In the genomic region with DNA sequence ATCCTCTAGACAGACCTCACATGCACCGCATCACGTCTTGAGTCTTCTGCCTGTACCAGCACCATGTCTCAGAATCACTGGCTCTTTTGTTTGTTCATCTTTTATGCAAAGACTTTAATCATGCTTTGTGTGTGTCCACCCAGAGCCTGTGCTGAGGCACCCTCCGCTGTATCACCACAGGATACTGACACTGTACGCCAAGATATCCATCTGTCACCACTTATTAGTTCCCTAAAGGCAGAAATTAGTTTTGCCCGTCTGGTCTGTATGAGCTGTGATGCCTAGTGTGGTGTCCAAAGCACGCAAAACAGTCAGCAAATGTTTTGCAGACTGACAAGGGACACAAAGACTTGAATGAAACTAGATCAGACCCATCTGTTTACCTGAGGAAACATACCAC, we compare ENCODE assay signal across 15 mouse cellular contexts.
A peak's percentile ranks its signal among the peaks of the same experiment; 100 is the strongest.
DNase-seq lines count a peak whose midpoint lies in the region; ATAC-seq lines count a peak whose summit lies in the region.
"Had no signal": no experiment of that assay in that cellular context is flagged by ENCODE, and none has a peak within 500 bp of the region (broad histone marks: within the 10 kb centered on the region; RNA-seq: fewer than 3 reads in every experiment).

No protein-coding gene starts in this region.

- H3K4me2 ChIP-seq in forebrain, embryonic 13.5 days: no peak overlapping the region
- no peak overlapping the region for H3K4me2 ChIP-seq in forebrain, embryonic 11.5 days (ENCODE audit: low read depth, low read length, severe bottlenecking)
- no peak overlapping the region for H3K4me2 ChIP-seq in hindbrain, embryonic 15.5 days
- H3K4me2 ChIP-seq: liver, embryonic 15.5 days had no signal

- DNase-seq in forebrain, embryonic 11.5 days (ENCODE audit: low spot score): no peak
- DNase-seq in brain, adult 2 months (ENCODE audit: low read depth, low spot score): peak; percentile 85
- peak; percentile 81 for DNase-seq in cerebellum, adult 9-11 months
- DNase-seq in layer of hippocampus, adult 9-10 months (ENCODE audit: low spot score): no peak
- no peak for DNase-seq in thymus, adult 18-20 months
- DNase-seq in spleen, postnatal 4 days (ENCODE audit: low spot score in 2 of 2): no peak
- DNase-seq: heart, postnatal 14 days; kidney, postnatal 10 days; layer of hippocampus, postnatal 36 days; thymus, postnatal 4 days had no signal

- no peaks in the 10 kb centered on the region for H3K27me3 ChIP-seq in forebrain, embryonic 13.5 days
- no peaks in the 10 kb centered on the region for H3K27me3 ChIP-seq in forebrain, embryonic 11.5 days (ENCODE audit: control insufficient read depth, insufficient read depth, low read length)
- no peaks in the 10 kb centered on the region for H3K27me3 ChIP-seq in hindbrain, embryonic 15.5 days
- H3K27me3 ChIP-seq: liver, embryonic 15.5 days; Patski had no signal

- WGBS in forebrain, embryonic 13.5 days: 52% methylated on average over 6 of the region's 6 CpGs
- 74% methylated on average over 6 of the region's 6 CpGs for WGBS in forebrain, embryonic 11.5 days
- WGBS in hindbrain, embryonic 15.5 days: 21% methylated on average over 6 of the region's 6 CpGs

- H3K4me1 ChIP-seq in forebrain, embryonic 13.5 days: peaks cover 32% of the 10 kb centered on the region
- H3K4me1 ChIP-seq in forebrain, embryonic 11.5 days (replicated peaks; ENCODE audit: control insufficient read depth, insufficient read depth, low read length): no peaks in the 10 kb centered on the region
- peaks cover 25% of the 10 kb centered on the region for H3K4me1 ChIP-seq in hindbrain, embryonic 15.5 days (replicated peaks)
- H3K4me1 ChIP-seq: liver, embryonic 15.5 days had no signal

- H3K9ac ChIP-seq in forebrain, embryonic 13.5 days: no peak overlapping the region
- no peak overlapping the region for H3K9ac ChIP-seq in forebrain, embryonic 11.5 days (ENCODE audit: low read length)
- H3K9ac ChIP-seq in hindbrain, embryonic 15.5 days: no peak overlapping the region
- H3K9ac ChIP-seq: liver, embryonic 15.5 days had no signal

- ATAC-seq in forebrain, embryonic 13.5 days: peak; percentile 75
- ATAC-seq in forebrain, embryonic 11.5 days (replicated peaks; ENCODE audit: low FRiP score): no peak
- peak; percentile 43 for ATAC-seq in hindbrain, embryonic 15.5 days (ENCODE audit: low FRiP score, low read depth)
- ATAC-seq: intestine, postnatal 0 days; Patski had no signal

- H3K9me3 ChIP-seq in forebrain, embryonic 13.5 days (replicated peaks): peaks cover 4% of the 10 kb centered on the region
- H3K9me3 ChIP-seq in forebrain, embryonic 11.5 days (ENCODE audit: control insufficient read depth, low read length): peaks cover 4% of the 10 kb centered on the region; the same call in 1 of the 2 replicates
- H3K9me3 ChIP-seq in hindbrain, embryonic 15.5 days: no peaks in the 10 kb centered on the region
- H3K9me3 ChIP-seq: liver, embryonic 15.5 days had no signal

- H3K27ac ChIP-seq in forebrain, embryonic 13.5 days: peak overlapping the region; percentile 72
- H3K27ac ChIP-seq in forebrain, embryonic 11.5 days (ENCODE audit: low read depth, low read length): no peak overlapping the region
- peak overlapping the region; percentile 26 for H3K27ac ChIP-seq in hindbrain, embryonic 15.5 days (replicated peaks)
- H3K27ac ChIP-seq: liver, embryonic 15.5 days had no signal

- no peak overlapping the region for H3K4me3 ChIP-seq in forebrain, embryonic 13.5 days
- no peak overlapping the region for H3K4me3 ChIP-seq in forebrain, embryonic 11.5 days (ENCODE audit: low read depth, low read length)
- no peak overlapping the region for H3K4me3 ChIP-seq in hindbrain, embryonic 15.5 days
- H3K4me3 ChIP-seq: liver, embryonic 15.5 days had no signal

- H3K36me3 ChIP-seq in forebrain, embryonic 13.5 days (ENCODE audit: poor library complexity, severe bottlenecking): no peaks in the 10 kb centered on the region
- no peaks in the 10 kb centered on the region for H3K36me3 ChIP-seq in forebrain, embryonic 11.5 days (ENCODE audit: control insufficient read depth, insufficient read depth, low read length)
- no peaks in the 10 kb centered on the region for H3K36me3 ChIP-seq in hindbrain, embryonic 15.5 days
- H3K36me3 ChIP-seq: liver, embryonic 15.5 days had no signal

Comparison
In these comparisons a context has a peak if more than half of its experiments do, and no peak if none do; other contexts are left out.
1. DNase-seq: peak in brain, adult 2 months (single experiment) and cerebellum, adult 9-11 months (single experiment); none in forebrain, embryonic 11.5 days (single experiment), layer of hippocampus, adult 9-10 months (single experiment), thymus, adult 18-20 months (0 of 2) and spleen, postnatal 4 days (0 of 2).